In the genomic region with DNA sequence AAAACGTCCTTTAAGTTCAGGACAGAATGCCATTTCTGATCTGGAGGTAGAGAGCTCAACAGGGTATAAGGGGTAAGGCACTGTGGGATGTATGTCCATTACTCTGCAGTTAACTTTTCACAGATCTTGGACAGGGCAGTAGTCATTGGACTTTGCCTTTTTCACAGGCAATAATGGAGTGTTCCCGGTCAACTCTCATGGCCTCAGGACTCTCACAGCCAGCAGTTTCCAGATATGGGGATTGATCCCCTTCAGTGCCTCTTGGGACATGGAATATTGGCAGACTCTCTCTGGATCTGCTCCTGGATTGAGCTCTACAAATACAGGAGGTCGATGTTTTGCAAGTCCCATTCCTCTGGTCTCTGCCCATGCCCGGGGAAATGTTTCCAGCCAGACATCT, we compare ENCODE assay signal across 20 mouse cellular contexts. TPM values are rescaled to one million over a fixed set of nuclear protein-coding genes. Genes with fewer than 3 reads are reported as not detected.
DNase-seq lines count a peak whose midpoint lies in the region; ATAC-seq and TF ChIP-seq lines count a peak whose summit lies in the region.
"Had no signal": no experiment of that assay in that cellular context is flagged by ENCODE, and none has a peak within 500 bp of the region (broad histone marks: within the 10 kb centered on the region; RNA-seq: fewer than 3 reads in every experiment).

No protein-coding gene starts in this region.

- no peaks in the 10 kb centered on the region for H3K36me3 ChIP-seq in kidney, adult 2 months (ENCODE audit: control insufficient read depth, insufficient read depth, low read length)
- H3K36me3 ChIP-seq in kidney, embryonic 16.5 days (ENCODE audit: insufficient read depth, low read length), result no peaks in the 10 kb centered on the region
- peaks cover 36% of the 10 kb centered on the region for H3K36me3 ChIP-seq in liver, adult 2 months (ENCODE audit: control insufficient read depth, insufficient read depth, low read length)
- H3K36me3 ChIP-seq: embryonic facial prominence, embryonic 12.5 days; forebrain, embryonic 12.5 days; heart, embryonic 13.5 days had no signal

- H3K4me1 ChIP-seq in kidney, adult 2 months (ENCODE audit: control insufficient read depth, insufficient read depth, low read length), result peaks cover 33% of the 10 kb centered on the region
- H3K4me1 ChIP-seq in kidney, embryonic 16.5 days (ENCODE audit: insufficient read depth, low read length), result peaks cover 10% of the 10 kb centered on the region; the same call in 1 of the 2 replicates
- peaks cover 33% of the 10 kb centered on the region for H3K4me1 ChIP-seq in liver, adult 2 months (ENCODE audit: control insufficient read depth, insufficient read depth, low read length)
- H3K4me1 ChIP-seq: embryonic facial prominence, embryonic 12.5 days; forebrain, embryonic 12.5 days; heart, embryonic 13.5 days had no signal

- H3K4me3 ChIP-seq in kidney, adult 2 months (ENCODE audit: insufficient read depth, low read depth, low read length), result no peak overlapping the region
- no peak overlapping the region for H3K4me3 ChIP-seq in kidney, embryonic 16.5 days (ENCODE audit: low read length)
- H3K4me3 ChIP-seq in liver, adult 2 months (ENCODE audit: insufficient read depth, low read depth, low read length), result peak overlapping the region; percentile 51
- H3K4me3 ChIP-seq: embryonic facial prominence, embryonic 12.5 days; forebrain, embryonic 12.5 days; heart, embryonic 13.5 days had no signal

- peak; percentile 82 for DNase-seq in heart, adult 11 months
- DNase-seq in heart, adult 8-10 months (ENCODE audit: low spot score), result no peak
- DNase-seq in kidney, adult 2 months, result peak; percentile 78
- DNase-seq in liver, adult 2 months (ENCODE audit: extremely low read depth, low read depth, low spot score), result peak; percentile 100
- no peak for DNase-seq in liver
- DNase-seq in kidney, postnatal 36 days, result peak; percentile 34 to 58
- no peak for DNase-seq in retina, embryonic 14.5 days (ENCODE audit: low spot score)
- DNase-seq: adrenal gland, postnatal 14 days; cerebellum, adult 11-12 months; cerebellum, adult 9-10 months; cerebellum, postnatal 25 days; forebrain, postnatal 0 days; gastrocnemius, postnatal 14 days; heart, postnatal 36 days had no signal

- WGBS in kidney, adult 2 months, result 59% methylated on average over 4 of the region's 4 CpGs
- 78% methylated on average over 4 of the region's 4 CpGs for WGBS in kidney, embryonic 16.5 days
- WGBS in liver, adult 2 months, result 19% methylated on average over 4 of the region's 4 CpGs

- H3K27me3 ChIP-seq in kidney, adult 2 months (replicated peaks; ENCODE audit: control insufficient read depth, insufficient read depth, low read length), result no peaks in the 10 kb centered on the region
- H3K27me3 ChIP-seq in kidney, embryonic 16.5 days (ENCODE audit: insufficient read depth, low read length), result no peaks in the 10 kb centered on the region
- H3K27me3 ChIP-seq in liver, adult 2 months (ENCODE audit: control insufficient read depth, insufficient read depth, low read length), result no peaks in the 10 kb centered on the region
- H3K27me3 ChIP-seq: embryonic facial prominence, embryonic 12.5 days; forebrain, embryonic 12.5 days; Patski had no signal

- H3K9ac ChIP-seq in kidney, embryonic 16.5 days (replicated peaks; ENCODE audit: low read length), result no peak overlapping the region
- peak overlapping the region; percentile 96 for H3K9ac ChIP-seq in liver, adult 2 months (ENCODE audit: low read depth, low read length)
- H3K9ac ChIP-seq: embryonic facial prominence, embryonic 12.5 days; forebrain, embryonic 12.5 days; forebrain, postnatal 0 days; heart, embryonic 13.5 days had no signal

- peak overlapping the region; percentile 81 for H3K27ac ChIP-seq in kidney, adult 2 months (ENCODE audit: insufficient read depth, low read depth, low read length)
- no peak overlapping the region for H3K27ac ChIP-seq in kidney, embryonic 16.5 days (ENCODE audit: low read length)
- H3K27ac ChIP-seq in liver, adult 2 months (replicated peaks; ENCODE audit: insufficient read depth, low read depth, low read length), result peak overlapping the region; percentile 100
- H3K27ac ChIP-seq: embryonic facial prominence, embryonic 12.5 days; forebrain, embryonic 12.5 days; heart, embryonic 13.5 days had no signal

- H3K79me2 ChIP-seq in liver, adult 2 months (ENCODE audit: control insufficient read depth, insufficient read depth, low read length), result peaks cover 38% of the 10 kb centered on the region

- H3K9me3 ChIP-seq in kidney, embryonic 16.5 days (ENCODE audit: low read length), result no peaks in the 10 kb centered on the region
- H3K9me3 ChIP-seq: embryonic facial prominence, embryonic 12.5 days; forebrain, embryonic 12.5 days; heart, embryonic 13.5 days had no signal

- H3K4me2 ChIP-seq in kidney, embryonic 16.5 days (replicated peaks; ENCODE audit: low read depth, low read length), result no peak overlapping the region
- H3K4me2 ChIP-seq: embryonic facial prominence, embryonic 12.5 days; forebrain, embryonic 12.5 days; heart, embryonic 13.5 days had no signal

- no peak for ATAC-seq in kidney, embryonic 16.5 days (ENCODE audit: low FRiP score, low TSS enrichment)
- ATAC-seq: activated CD4-positive, CD25-positive, alpha-beta regulatory T cell, adult 4 months; forebrain, postnatal 0 days; Patski had no signal

- no peak for TF ChIP-seq CTCF in kidney, adult 2 months (conservative IDR thresholded peaks at IDR 0.05; ENCODE audit: insufficient read depth, insufficient read length, low read depth, low read length)
- TF ChIP-seq CTCF in liver, adult 2 months (IDR thresholded peaks at IDR 0.05; ENCODE audit: low read depth, low read length), result no peak

- no peak for TF ChIP-seq POLR2A in kidney, adult 2 months (IDR thresholded peaks at IDR 0.05; ENCODE audit: low read depth, low read length)
- TF ChIP-seq POLR2A in liver, adult 2 months (IDR thresholded peaks at IDR 0.05; ENCODE audit: extremely low read depth, insufficient read depth, low read length), result 0 out of 2 replicates have a peak, but pooled peaks have one; percentile 8

RNA-seq across cellular contexts. Expression of a gene that starts 2.9 kb away (rescaled TPM):
- 1 to 10 TPM; 2.6 to 4.1 (median 3.3) TPM for total RNA-seq in heart, adult 8-10 months (2022)
- 7.9 and 8.3 TPM in 2 replicates for polyA plus RNA-seq in kidney, adult 2 months (2012; rRNA removed)
- polyA plus RNA-seq in kidney, embryonic 16.5 days (2015; fragmentation: Nextera tagmentation; extraction: Ambion mirVana), result 0.79 and 1.2 TPM in 2 replicates
- total RNA-seq in liver, adult 2 months (2014; rRNA removed), result 35.2 and 49.3 TPM in 2 replicates
- polyA plus RNA-seq in liver, adult 2 months (2012; rRNA removed), result 11.8 and 12.6 TPM in 2 replicates
- total RNA-seq: forebrain, postnatal 0 days had no signal

RNA-seq across cellular contexts. Expression of a gene that starts 49.5 kb away (rescaled TPM):
- 1 to 10 TPM; 5.1 to 9.4 (median 7.1) TPM for total RNA-seq in heart, adult 8-10 months (2022)
- 6.9 and 7.7 TPM in 2 replicates for polyA plus RNA-seq in kidney, adult 2 months (2012; rRNA removed)
- polyA plus RNA-seq in kidney, embryonic 16.5 days (2015; fragmentation: Nextera tagmentation; extraction: Ambion mirVana), result 52.5 and 60.2 TPM in 2 replicates
- 4.6 and 7.7 TPM in 2 replicates for total RNA-seq in liver, adult 2 months (2014; rRNA removed)
- 1.8 and 2.9 TPM in 2 replicates for polyA plus RNA-seq in liver, adult 2 months (2012; rRNA removed)

Comparison
In these comparisons a context has a peak if more than half of its experiments do, and no peak if none do; other contexts are left out.
1. DNase-seq: peak in heart, adult 11 months (single experiment), kidney, adult 2 months (single experiment), liver, adult 2 months (single experiment) and kidney, postnatal 36 days (2 of 2); none in heart, adult 8-10 months (single experiment), liver (single experiment) and retina, embryonic 14.5 days (single experiment).